Mouse (Mus musculus): ENCODE measurements around the gene Acp2.
A peak's percentile ranks its signal among the peaks of the same experiment; 100 is the strongest.

The Acp2 gene

DNA sequence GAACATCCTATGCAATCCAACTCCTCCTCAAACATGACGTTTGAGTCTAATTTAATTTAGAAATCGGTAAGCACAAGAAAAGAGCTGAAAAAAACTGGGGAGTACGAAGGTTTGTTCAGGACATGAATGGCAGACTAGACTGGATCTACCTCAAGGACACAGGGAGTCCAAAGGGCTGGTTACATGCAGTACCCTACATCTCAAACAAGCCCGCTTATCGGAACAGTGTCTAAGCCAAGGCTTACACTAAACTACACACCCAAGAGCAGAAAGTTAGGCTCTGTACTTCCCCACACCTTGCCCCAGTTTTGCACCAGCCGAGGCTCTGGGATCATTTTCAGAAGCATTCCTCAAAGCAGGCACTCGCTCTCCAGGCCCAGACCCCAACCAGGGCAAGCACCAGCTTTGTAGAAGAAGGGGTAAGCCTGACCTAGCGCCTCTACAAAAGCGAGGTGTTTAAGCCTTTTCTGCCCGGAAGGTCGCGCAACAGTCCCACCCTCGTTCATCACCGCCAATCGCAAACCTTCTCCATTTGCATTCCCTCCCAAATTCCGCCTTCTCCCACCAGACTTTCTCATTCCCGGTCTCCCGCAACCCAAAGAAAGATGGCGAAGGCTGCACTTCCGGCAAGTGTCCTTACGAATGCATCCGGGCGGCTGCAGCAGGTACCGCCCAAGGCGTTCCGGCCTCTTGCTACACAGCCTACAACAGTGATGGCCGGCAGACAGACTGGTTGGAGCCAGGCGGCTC lies at the start of gene Acp2, which contains the start of gene Nr1h3:
TSS of gene Acp2 (plus strand) at position 664 of the 750 bp plus-strand sequence.
TSS of gene Nr1h3 (minus strand) at position 613 of the 750 bp plus-strand sequence.
- DNase-seq (ENCODE audit: low read depth, low spot score), result peak; percentile 90

DNA sequence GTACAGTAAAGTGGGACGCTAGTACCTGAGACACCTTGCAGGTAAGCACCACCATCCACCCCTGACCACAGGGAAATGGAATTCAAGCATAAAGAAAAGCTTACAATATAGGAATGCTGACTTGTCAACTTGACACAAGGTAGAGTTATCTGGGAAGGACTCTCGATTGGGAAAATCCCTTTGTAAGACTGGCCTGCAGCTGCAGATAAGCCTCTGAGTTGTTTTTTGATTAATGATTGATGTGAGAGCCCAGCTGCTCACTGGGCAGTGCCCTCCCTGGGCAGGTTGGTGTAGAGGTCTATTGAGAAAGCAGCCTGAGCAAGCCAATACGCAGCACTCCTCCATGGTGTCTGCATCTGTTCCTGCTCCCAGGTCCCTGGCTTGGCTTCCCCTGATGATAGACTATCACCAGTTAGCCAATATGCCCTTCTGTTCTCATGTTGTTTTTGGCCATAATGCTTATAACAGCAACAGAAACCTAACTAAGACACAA lies 49.8 kb upstream of the Acp2 start:
- no peak for DNase-seq (ENCODE audit: low read depth, low spot score)

DNA sequence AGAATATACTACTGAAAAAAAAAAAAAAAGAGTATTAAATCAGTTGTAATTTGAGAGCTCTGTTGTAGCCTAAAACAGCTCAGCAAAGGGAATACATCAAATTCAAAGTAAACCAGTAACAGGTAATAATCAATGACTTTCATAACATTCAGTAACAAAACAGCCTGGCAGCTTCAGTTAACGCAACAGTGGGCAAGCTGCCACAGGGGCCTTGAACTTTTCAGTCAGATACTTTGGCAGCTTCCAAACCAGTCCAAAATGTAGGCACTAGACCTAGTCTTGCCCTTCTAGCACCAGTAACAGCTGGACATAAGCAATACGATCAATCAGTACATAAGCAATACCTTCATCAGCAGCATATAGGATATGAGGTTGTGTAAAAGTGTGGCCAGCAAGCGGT lies 48.6 kb upstream of the Acp2 start:
- no peak for DNase-seq (ENCODE audit: low read depth, low spot score)

DNA sequence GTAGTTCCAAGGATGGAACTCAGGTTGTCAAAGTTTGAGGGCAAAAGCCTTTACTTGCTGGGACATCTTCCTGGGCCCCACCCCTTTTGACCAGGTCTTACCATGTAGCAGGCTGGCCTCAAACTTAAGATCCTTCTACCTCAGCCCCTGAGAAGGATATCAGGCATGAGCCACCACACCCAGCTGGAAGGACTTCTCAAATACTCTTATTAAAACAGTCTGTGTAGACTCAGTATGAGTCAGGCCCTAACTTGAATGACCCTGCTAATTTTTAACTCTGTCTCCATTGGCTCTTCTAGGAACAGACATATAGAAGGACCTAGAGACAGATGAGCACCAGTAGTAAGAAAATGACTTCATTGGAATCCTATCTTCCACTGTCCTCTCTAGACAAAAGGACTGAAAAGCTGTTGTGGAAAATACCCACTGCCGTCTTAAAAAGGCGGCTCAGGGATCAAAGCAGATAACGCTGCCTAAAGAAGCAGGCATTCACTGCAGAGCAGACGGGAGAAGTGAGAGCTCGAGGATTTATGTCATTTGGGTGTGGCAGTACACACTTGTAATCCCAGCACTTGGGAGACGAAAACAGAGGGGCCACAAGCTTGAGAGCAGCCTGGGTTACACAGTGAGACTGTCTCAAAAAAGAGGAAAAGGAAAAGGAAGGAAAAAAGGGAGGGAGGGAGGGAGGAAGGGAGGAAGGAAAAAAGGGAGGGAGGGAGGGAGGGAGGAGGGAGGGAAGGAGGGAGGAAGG lies 45.5 kb upstream of the Acp2 start:
- DNase-seq (ENCODE audit: low read depth, low spot score), result no peak

DNA sequence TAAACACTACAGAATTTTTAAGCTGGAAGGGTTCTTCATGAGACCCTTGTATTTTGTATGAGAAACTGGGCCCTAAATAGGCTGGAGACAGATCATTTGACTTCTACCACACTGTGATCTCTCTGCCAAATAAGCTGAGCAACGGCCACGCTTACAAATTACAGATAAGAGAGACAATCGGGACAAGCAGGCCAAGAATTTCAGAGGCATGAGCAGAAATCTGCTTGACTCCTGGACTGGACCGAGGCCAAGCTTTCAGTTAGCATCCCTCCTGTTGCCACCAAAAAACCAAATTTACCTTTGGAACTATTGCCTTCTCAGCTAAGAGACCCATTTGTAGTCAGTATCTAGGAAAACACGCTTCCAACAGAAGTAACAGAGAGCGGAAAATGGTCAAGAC lies 42.1 kb upstream of the Acp2 start:
- no peak for DNase-seq (ENCODE audit: low read depth, low spot score)

DNA sequence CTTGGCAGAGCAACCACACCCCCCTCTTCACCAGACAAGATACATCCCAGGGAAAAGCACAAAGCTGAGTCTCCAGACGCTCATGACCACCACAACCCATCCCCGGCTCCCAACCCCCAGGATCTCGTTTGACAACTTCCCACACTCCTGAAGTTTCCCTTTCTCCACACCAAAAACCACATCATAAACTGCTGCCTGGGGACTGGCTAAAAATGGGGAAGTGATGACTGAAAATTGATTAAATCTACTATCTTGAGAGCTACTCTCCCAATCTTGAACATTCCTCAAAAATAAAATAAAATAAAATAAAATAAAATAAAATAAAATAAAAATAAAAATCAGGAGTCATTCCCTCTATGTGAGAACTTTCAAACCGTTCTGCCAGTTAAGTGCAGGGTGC lies 39.7 kb upstream of the Acp2 start:
- DNase-seq (ENCODE audit: low read depth, low spot score), result no peak

DNA sequence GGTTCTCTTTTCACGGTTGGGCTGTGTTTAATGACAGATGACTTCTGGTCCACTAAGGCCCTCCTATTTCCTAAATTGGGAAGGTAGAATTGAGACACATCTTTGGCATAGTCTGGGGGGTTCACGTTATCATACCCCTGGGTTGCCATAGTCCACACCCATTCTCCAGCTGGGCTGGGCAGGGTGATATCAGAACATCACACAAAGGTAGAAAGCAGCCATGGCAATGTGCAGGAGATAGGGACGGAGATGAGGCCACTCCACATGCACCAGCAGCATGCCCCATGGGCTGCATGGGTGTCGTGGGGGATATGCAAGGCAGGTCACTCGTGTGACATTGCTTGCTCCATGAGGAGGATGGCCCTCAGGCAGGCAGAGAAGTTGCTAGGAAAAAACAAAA lies 39.2 kb upstream of the Acp2 start:
- no peak for DNase-seq (ENCODE audit: low read depth, low spot score)

DNA sequence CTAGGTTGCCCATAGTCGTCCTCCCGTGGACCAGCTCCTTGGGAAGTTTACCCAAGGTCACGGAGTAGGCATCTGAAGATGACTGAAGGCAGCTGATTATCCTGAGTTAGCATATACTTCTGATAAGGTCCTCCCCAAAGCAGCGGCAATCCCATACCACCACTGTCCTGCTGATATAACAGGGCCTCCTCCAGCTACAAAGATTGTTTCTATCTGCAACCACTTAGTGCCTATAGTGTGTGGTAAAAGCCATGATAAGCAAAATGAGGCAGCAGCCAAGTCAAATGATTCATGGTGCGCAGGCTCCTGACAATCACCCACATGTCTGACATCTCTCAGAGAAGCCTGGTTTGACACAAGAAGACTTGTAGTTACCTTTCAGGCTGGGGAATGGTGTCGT lies 37.7 kb upstream of the Acp2 start:
- no peak for DNase-seq (ENCODE audit: low read depth, low spot score)

DNA sequence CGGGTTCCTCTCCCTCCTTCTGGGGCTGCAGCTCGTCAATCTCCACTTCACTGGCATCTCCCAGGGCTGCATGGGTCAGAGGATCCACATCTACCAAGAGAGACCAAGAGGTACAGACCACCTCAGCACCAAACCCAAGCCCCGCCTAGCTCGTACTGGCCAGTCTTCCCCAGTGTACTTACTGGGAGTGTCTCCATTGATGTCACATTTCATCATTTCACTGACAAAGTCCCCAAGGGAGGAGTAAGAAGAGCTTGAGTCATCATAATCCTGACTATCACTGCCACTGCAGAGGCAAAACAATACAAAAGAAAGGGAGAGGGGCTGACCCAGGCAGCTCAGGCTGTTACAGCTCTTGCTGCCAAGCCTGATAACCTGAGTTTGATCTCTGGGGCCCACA lies 35.1 kb upstream of the Acp2 start:
- no peak for DNase-seq (ENCODE audit: low read depth, low spot score)

DNA sequence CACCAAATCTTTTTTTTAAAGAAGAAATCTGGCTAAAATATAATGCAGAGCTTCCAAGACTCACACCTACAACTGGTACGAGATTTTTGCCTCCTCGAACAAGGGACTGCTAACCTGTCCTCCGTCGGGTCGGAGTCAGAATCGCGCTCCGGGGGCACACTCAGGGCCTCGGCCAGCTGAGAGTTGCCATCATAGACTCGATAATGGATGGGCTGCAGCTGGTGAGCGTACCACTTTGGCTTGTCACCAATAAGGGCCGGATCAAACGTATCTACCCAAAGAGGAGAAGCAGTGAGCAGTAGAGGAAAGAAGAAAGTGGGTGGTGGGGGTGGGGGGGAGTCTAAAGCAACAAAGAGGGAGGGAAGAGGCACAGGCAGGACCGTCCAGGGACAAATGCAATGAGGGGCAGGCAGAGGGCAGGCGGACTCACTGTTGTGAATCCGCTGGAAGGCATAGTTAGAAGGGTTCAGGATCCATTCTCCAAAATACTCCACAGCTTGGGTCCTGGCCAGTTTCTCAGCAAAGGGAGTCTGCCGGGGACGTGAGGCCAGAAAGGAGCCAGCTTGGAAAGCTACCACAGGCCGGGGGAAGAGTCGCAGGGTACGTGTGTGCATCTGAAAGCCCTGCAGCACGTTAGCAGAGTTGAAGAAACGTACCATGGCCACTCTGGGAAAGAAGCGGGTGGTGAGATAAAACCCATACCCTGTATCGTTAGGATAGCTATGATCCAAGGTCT lies 32.9 kb upstream of the Acp2 start:
- no peak for DNase-seq (ENCODE audit: low read depth, low spot score)

DNA sequence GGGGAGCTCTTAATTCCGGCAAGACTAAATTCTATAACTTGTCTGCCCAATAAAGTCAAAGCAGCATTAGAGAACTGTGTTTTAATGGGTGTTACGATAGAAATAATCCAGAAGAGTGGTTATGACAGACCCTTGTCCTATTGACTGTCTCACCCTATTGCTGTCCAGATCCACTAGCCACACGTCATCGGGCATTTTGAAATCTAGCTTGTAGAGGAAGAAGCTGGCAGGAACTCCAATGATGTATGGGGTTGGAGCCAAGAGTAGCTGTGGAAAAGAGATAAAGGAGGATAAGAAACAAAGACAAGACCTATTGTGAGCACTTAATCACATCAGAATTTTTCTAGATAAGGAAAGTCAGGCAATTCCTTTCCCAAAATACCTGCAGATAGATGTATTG lies 27.2 kb upstream of the Acp2 start:
- no peak for DNase-seq (ENCODE audit: low read depth, low spot score)

DNA sequence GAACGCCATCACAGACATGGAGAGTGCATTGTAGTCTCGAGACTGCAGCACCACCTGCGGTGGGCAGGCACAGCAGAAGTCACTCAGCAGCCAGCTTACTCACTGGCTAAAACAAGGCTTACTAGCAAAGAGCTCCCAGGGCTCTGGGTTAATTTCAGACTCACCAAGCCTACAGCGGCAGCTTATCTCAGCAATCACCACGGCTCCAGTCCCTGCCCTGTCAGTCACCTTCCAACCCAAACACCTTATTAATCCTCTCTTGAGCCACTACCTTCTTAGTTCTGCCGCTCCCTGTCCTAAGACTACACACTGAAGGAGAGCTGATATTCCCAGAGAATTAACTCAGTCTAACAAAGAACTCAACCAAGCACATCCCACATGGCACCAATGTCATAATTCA lies 26.5 kb upstream of the Acp2 start:
- no peak for DNase-seq (ENCODE audit: low read depth, low spot score)

DNA sequence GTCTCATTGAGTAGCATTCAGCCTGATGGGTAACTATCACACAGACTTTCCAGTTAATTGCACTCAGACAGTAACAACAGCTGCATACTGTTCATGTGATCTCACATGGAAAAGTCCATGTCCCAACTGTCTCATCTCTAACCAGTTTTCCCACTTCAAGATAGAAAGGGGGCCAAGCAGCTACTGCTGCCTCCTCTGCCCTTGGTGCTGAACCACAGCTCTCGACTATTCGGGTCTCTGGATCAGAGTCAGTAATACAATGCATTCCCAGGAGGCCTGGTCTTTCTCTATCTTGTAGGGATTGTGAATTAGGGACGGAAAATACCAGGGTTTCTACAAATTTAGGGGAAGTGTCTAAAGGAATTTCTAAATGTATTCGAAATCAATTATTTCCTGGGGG lies 22.9 kb upstream of the Acp2 start:
- DNase-seq (ENCODE audit: low read depth, low spot score), result no peak

DNA sequence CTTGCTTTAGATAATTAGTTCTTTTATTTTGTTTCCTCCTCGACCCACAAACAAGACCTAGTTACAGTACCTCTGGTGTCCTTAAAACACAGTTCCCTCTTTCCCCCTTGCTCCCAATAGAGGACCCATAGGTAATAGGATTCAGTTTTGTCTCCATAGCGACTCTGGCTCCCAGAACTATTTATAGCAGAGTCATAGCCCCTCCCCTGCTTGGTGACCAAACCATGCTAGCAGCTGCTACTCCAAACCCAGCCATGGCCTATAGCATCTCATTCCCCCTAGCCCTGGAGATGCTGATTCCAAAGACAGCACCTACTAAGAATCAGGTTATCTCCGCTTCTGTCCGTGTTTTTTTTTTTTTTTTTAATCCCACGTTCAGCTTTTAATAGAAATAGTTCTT lies 22.0 kb upstream of the Acp2 start:
- DNase-seq (ENCODE audit: low read depth, low spot score), result no peak

DNA sequence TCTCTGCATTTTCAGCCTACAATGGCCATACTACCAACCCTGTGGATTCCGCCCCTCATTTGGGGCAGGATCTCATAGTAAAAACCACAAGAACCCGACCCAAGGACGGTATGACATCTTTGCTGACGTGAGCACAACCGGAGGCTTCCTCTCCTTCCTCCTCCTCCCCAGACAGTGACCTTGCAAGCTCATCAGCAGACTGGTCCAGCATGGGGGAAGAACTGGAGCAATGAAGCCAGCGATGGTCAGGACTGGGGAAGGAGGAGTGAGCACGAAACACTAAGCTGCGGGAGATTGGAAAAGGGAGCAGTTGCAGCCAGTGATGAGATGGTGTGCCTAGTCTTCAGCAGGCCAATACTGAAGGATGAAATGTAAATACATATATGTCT lies 20.7 kb upstream of the Acp2 start:
- DNase-seq (ENCODE audit: low read depth, low spot score), result no peak

DNA sequence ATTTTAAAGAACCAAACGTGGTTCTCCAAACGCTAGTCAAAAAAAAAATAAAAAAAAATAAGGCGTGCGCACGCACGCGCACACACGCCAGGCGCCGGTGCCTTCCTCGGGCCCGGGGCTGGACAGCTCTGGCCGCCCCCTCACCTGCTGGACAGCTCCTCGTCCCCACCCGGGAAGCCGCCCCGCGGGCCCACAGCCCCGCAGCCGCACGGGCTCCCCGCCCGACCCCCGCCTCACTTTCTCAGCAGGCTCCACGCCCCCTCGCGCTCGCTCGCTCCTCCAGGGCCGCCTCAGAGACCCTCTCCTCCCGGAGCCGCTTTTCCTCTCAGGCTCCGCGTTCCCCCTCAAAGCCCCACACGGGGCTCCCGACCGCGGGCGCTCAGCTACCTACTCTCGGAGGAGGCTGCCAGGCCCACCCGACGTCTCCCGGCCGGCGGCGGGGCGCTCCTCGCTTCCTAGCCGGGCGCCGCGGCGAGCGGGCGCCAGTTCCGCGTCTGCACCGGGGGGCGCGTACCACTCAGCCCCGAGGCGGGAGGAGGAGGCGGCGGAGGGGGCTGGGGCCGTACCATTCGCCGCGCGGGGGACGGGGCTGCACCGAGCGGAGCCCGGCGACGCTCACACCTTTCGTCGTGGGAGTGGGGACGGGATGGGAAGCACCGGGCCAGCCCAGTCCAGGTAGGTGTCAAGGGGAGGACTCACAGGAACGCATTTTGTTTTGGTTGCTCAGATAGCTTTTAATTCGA lies 20.1 kb upstream of the Acp2 start:
- DNase-seq (ENCODE audit: low read depth, low spot score), result peak; percentile 83

DNA sequence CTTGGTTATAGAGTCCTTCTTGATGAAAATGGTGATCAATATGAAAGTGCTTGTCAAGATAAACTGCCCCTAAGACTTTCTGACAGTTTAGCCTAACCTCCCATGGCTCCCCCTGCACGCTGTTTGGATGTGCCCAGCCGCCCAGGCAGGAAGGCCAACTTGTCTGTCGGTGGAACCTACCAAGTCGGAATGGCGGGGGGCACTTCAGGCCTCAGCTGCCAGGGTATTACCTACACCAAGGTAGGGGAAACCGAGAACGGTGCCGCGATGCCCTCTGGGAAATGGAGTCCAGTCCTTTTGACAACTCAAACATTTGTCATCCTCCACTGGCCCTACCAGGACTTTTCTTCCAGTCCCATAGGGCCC lies 19.6 kb upstream of the Acp2 start:
- DNase-seq (ENCODE audit: low read depth, low spot score), result peak; percentile 95

DNA sequence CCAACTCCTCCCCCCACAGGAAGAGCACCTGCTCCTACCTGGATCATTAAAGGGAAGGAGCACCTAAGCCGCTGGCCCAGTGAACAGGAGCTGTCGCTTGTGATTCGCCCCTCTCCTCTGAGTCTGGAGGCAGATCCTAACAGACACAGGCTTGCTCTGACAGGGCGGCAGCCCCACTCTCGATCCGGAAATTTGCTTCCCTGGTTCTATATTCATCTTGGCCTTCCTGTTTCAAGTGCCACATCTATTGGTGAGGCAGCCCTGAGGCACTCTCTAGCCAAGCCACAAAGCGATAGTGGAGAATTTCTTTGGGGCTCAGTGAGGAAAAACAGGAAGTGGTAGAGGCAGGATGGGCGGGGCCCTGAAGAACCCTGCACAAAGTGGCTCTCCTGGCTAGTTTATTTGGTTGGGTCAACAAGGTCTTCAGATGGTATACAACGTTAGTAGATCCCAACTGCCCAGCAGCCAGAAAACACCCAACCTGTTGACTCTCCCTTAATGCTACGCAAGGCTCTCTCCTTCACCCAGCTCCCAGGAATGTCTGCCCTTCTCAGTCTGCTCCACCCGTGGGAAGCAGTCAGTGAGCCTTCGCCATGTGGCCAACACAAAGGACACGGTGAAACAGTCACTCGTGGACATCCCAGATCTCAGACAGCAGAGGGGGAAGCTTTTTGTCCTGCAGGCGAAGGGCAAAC lies 18.8 kb upstream of the Acp2 start, which contains the start of gene Madd:
TSS of gene Madd (minus strand) at position 127 of the 695 bp plus-strand sequence.
- no peak for DNase-seq (ENCODE audit: low read depth, low spot score)

DNA sequence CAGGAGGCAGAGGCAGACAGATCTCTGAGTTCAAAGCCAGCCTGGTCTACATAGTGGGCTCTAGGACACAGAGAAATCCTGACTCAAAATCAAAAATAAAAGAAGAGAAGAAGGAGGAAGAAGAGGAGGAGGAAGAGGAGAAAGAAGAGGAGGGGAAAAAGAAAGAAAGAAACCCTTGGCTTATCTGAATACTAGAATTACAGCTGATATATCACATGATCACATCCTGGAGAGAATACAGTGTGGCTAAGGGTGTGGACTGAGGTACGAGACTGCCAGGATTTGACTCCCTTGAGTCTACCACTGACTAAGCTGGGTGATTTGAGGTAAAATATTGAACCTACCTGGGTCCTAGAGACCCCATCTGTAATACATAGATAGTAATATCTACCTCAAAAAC lies 16.5 kb upstream of the Acp2 start:
- DNase-seq (ENCODE audit: low read depth, low spot score), result no peak

DNA sequence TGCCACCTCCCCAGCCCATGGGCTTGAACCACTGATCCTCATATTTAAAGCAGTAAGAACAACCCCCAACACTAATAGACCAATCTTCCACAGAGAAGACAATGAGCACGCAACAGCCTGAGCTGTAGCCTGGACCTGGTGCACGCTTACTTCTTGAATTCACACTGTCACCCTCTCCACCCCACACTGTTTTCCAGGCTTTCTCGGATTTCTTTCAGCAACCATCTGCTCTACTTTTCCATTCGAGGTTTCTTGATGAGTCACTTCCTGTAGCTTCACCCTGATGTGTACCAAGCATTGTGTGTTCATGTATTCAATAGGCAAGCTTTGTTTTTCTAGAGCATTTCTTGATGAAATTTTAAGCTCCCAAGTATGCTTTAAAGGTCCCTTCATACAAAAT lies 15.3 kb upstream of the Acp2 start:
- no peak for DNase-seq (ENCODE audit: low read depth, low spot score)

DNA sequence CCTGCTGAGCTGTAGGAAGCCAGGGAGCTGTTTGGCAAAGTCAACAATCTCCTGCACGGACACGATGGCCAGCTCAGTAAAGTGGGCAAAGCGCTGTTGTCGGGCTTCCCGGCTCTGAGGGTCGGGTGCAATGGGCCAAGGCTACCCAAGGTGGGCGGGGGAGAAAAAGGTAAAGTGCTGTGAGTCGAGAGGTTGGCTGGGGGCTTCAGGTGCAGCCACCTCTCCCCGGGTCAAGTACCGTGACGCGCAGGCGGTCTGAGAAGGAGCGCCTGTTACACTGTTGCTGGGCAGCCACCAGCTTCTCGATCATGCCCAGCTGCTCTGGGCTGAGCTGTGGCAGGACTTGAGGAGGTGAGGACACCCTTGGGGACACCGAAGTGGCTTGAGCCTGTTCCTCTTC lies 12.2 kb upstream of the Acp2 start:
- DNase-seq (ENCODE audit: low read depth, low spot score), result no peak
